Mouse (Mus musculus): ENCODE measurements around the gene Fat1. TPM values are rescaled to one million over a fixed set of nuclear protein-coding genes. Genes with fewer than 3 reads are reported as not detected.

The Fat1 gene
- polyA plus RNA-seq, 1 experiment from 2014 or later = 0.78 TPM

DNA sequence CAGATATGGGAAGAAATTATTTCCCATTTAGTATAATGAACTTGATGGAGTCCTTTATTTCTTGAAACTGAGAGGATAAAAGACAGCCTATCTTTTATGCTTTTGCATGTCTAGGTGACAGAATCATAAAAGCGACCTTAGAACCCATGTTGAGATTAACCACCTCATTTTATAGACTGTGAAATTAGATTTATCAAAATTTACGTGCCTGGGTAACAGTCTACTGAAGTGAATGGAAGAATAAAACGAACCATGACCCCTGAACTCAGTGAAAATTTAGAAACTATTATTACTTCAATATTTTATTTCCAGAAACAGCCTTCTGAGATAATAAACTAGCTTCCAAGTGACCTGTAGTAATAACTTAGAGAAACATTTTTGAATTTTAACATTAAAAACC lies 158.4 kb downstream of the Fat1 start:
- Histone ChIP-seq H3K9ac (replicated peaks) (no peak overlapping the region), H3K36me3 (replicated peaks; ENCODE audit: insufficient read depth, low read length) (no peaks in the 10 kb centered on the region), H3K27me3 (ENCODE audit: insufficient read depth, low read length) (no peaks in the 10 kb centered on the region), H3K9me3 (ENCODE audit: low read length) (no peaks in the 10 kb centered on the region), H3K4me2 (ENCODE audit: low read depth, low read length) (no peak overlapping the region), H3K4me1 (ENCODE audit: insufficient read depth) (no peaks in the 10 kb centered on the region), H3K27ac (ENCODE audit: low read depth) (no peak overlapping the region), H3K4me3 (ENCODE audit: low read depth, low read length) (no peak overlapping the region)
- TF ChIP-seq CTCF (IDR thresholded peaks at IDR 0.05; ENCODE audit: low read depth) (no peak), EP300 (IDR thresholded peaks at IDR 0.05; ENCODE audit: low read depth) (no peak)
- WGBS (ENCODE audit: insufficient replicate concordance) = 63% methylated on average over 3 of the region's 3 CpGs
- ATAC-seq = no peak
- DNase-seq = no peak

Other genes with a start within 250 kb of the Fat1 start
- gene Mtnr1a, start 133.7 kb downstream of the Fat1 start, polyA plus RNA-seq (2015; fragmentation: Nextera tagmentation; extraction: Ambion mirVana) = 0.13 and 0.16 TPM in 2 replicates

All from liver, postnatal 0 days (tissue).